Mouse (Mus musculus): ENCODE data around the gene Myh10. TPM values are rescaled to one million over a fixed set of nuclear protein-coding genes. Genes with fewer than 3 reads are reported as not detected.
A peak's percentile ranks its signal among the peaks of the same experiment; 100 is the strongest.

Gene Myh10
- polyA plus RNA-seq, 1 experiment from 2014 or later, result 179 TPM

GRCm38 (mm10) chr11:68675274-68675673 lies 16.1 kb upstream of the Myh10 start:
- no peak overlapping the region for H3K9ac ChIP-seq
- no peak overlapping the region for H3K4me3 ChIP-seq (ENCODE audit: low read depth, low read length)
- H3K4me2 ChIP-seq, result no peak overlapping the region
- H3K9me3 ChIP-seq (ENCODE audit: low read depth, low read length), result no peaks in the 10 kb centered on the region
- no peak for DNase-seq
- TF ChIP-seq CTCF (IDR thresholded peaks at IDR 0.05; ENCODE audit: low read depth), result no peak
- H3K27ac ChIP-seq (ENCODE audit: low read depth), result no peak overlapping the region
- no peak for ATAC-seq (ENCODE audit: insufficient read depth)
- H3K27me3 ChIP-seq (ENCODE audit: insufficient read depth, low read length), result no peaks in the 10 kb centered on the region
- no peaks in the 10 kb centered on the region; the same call in 1 of the 2 replicates for H3K4me1 ChIP-seq (ENCODE audit: insufficient read depth)
- WGBS, result 45% methylated on average over 3 of the region's 3 CpGs
- no peaks in the 10 kb centered on the region for H3K36me3 ChIP-seq (ENCODE audit: insufficient read depth)

- WGBS, result 53% methylated on average over 3 of the region's 3 CpGs
- no peak overlapping the region for H3K4me3 ChIP-seq (ENCODE audit: low read depth, low read length)
- no peaks in the 10 kb centered on the region for H3K9me3 ChIP-seq (ENCODE audit: low read depth, low read length)
- DNase-seq, result no peak
- H3K36me3 ChIP-seq (ENCODE audit: insufficient read depth), result no peaks in the 10 kb centered on the region
- peak; percentile 59 for TF ChIP-seq CTCF (IDR thresholded peaks at IDR 0.05; ENCODE audit: low read depth)
- H3K9ac ChIP-seq, result no peak overlapping the region
- no peak for ATAC-seq (ENCODE audit: insufficient read depth)
- no peaks in the 10 kb centered on the region for H3K4me1 ChIP-seq (ENCODE audit: insufficient read depth)
- no peak overlapping the region for H3K27ac ChIP-seq (ENCODE audit: low read depth)
- no peak overlapping the region for H3K4me2 ChIP-seq
- no peaks in the 10 kb centered on the region for H3K27me3 ChIP-seq (ENCODE audit: insufficient read depth, low read length)
Measured at GRCm38 (mm10) chr11:68681254-68681839, 10.0 kb upstream of the Myh10 start.

- H3K9ac ChIP-seq, result no peak overlapping the region
- ATAC-seq (ENCODE audit: insufficient read depth) (no peak), DNase-seq (no peak)
- H3K4me2 ChIP-seq, result no peak overlapping the region
- H3K9me3 ChIP-seq (ENCODE audit: low read depth, low read length), result no peaks in the 10 kb centered on the region
- no peaks in the 10 kb centered on the region for H3K27me3 ChIP-seq (ENCODE audit: insufficient read depth, low read length)
- no peak overlapping the region for H3K27ac ChIP-seq (ENCODE audit: low read depth)
- TF ChIP-seq CTCF (IDR thresholded peaks at IDR 0.05; ENCODE audit: low read depth), result no peak
- no peak overlapping the region for H3K4me3 ChIP-seq (ENCODE audit: low read depth, low read length)
- H3K4me1 ChIP-seq (ENCODE audit: insufficient read depth), result no peaks in the 10 kb centered on the region
- 74% methylated on average over 8 of the region's 8 CpGs for WGBS
- H3K36me3 ChIP-seq (ENCODE audit: insufficient read depth), result no peaks in the 10 kb centered on the region
Measured at GRCm38 (mm10) chr11:68682136-68682806, 9.1 kb upstream of the Myh10 start.

- DNase-seq (no peak), ATAC-seq (ENCODE audit: insufficient read depth) (no peak)
- TF ChIP-seq CTCF (IDR thresholded peaks at IDR 0.05; ENCODE audit: low read depth), result no peak
- Histone ChIP-seq H3K4me3 (ENCODE audit: low read depth, low read length) (no peak overlapping the region), H3K4me1 (ENCODE audit: insufficient read depth) (peaks cover 4% of the 10 kb centered on the region; the same call in 1 of the 2 replicates), H3K27ac (ENCODE audit: low read depth) (no peak overlapping the region), H3K4me2 (no peak overlapping the region), H3K36me3 (ENCODE audit: insufficient read depth) (no peaks in the 10 kb centered on the region), H3K9ac (no peak overlapping the region), H3K27me3 (ENCODE audit: insufficient read depth, low read length) (no peaks in the 10 kb centered on the region), H3K9me3 (ENCODE audit: low read depth, low read length) (no peaks in the 10 kb centered on the region)
- WGBS, result 82% methylated on average over 5 of the region's 5 CpGs
Measured at GRCm38 (mm10) chr11:68686001-68686400, 5.4 kb upstream of the Myh10 start.

GRCm38 (mm10) chr11:68689304-68689703 lies 2.1 kb upstream of the Myh10 start:
- H3K4me1 ChIP-seq (ENCODE audit: insufficient read depth), result peaks cover 4% of the 10 kb centered on the region; the same call in 1 of the 2 replicates
- H3K9ac ChIP-seq, result no peak overlapping the region
- DNase-seq, result no peak
- H3K27me3 ChIP-seq (ENCODE audit: insufficient read depth, low read length), result no peaks in the 10 kb centered on the region
- TF ChIP-seq CTCF (IDR thresholded peaks at IDR 0.05; ENCODE audit: low read depth), result no peak
- no peak overlapping the region for H3K4me2 ChIP-seq
- no peaks in the 10 kb centered on the region for H3K36me3 ChIP-seq (ENCODE audit: insufficient read depth)
- H3K4me3 ChIP-seq (ENCODE audit: low read depth, low read length), result no peak overlapping the region
- H3K27ac ChIP-seq (ENCODE audit: low read depth), result no peak overlapping the region; the same call in 1 of the 2 replicates
- H3K9me3 ChIP-seq (ENCODE audit: low read depth, low read length), result no peaks in the 10 kb centered on the region
- 83% methylated on average over 1 of the region's 1 CpGs for WGBS
- ATAC-seq (ENCODE audit: insufficient read depth), result no peak

GRCm38 (mm10) chr11:68690465-68690864 lies 894 bp upstream of the Myh10 start:
- DNase-seq, result peak; percentile 63
- Histone ChIP-seq H3K27me3 (ENCODE audit: insufficient read depth, low read length) (no peaks in the 10 kb centered on the region), H3K4me3 (ENCODE audit: low read depth, low read length) (no peak overlapping the region), H3K9ac (no peak overlapping the region), H3K4me1 (ENCODE audit: insufficient read depth) (peaks cover 7% of the 10 kb centered on the region; the same call in 1 of the 2 replicates), H3K4me2 (peak overlapping the region; percentile 32; the same call in 1 of the 2 replicates), H3K27ac (ENCODE audit: low read depth) (peak overlapping the region; percentile 5; the same call in 1 of the 2 replicates), H3K36me3 (ENCODE audit: insufficient read depth) (no peaks in the 10 kb centered on the region), H3K9me3 (ENCODE audit: low read depth, low read length) (no peaks in the 10 kb centered on the region)
- ATAC-seq (ENCODE audit: insufficient read depth), result no peak
- WGBS, result 29% methylated on average over 5 of the region's 5 CpGs
- TF ChIP-seq CTCF (IDR thresholded peaks at IDR 0.05; ENCODE audit: low read depth), result no peak

- Histone ChIP-seq H3K27me3 (ENCODE audit: insufficient read depth, low read length) (no peaks in the 10 kb centered on the region), H3K36me3 (ENCODE audit: insufficient read depth) (0 out of 2 replicates have a peak, but pooled peaks cover 5% of the 10 kb centered on the region), H3K27ac (ENCODE audit: low read depth) (peak overlapping the region; percentile 92), H3K4me1 (ENCODE audit: insufficient read depth) (peaks cover 7% of the 10 kb centered on the region; the same call in 1 of the 2 replicates), H3K9ac (peak overlapping the region; percentile 97), H3K4me2 (peak overlapping the region; percentile 90), H3K9me3 (ENCODE audit: low read depth, low read length) (no peaks in the 10 kb centered on the region), H3K4me3 (ENCODE audit: low read depth, low read length) (peak overlapping the region; percentile 92)
- under 1% methylated on average over 34 of the region's 34 CpGs for WGBS
- ATAC-seq (ENCODE audit: insufficient read depth) (no peak), DNase-seq (no peak)
- peak; percentile 44 for TF ChIP-seq CTCF (IDR thresholded peaks at IDR 0.05; ENCODE audit: low read depth)
Measured at GRCm38 (mm10) chr11:68692010-68692692, 792 bp downstream of the Myh10 start.

Data from lung, embryonic 14.5 days (tissue).